Mouse (Mus musculus) cortical plate, adult 2 months (tissue): ENCODE results near the gene Cenpa.

Experiments
- CTCF ChIP-seq: fragments of 200-500 bp; IDR thresholded peaks from 2 replicates; pipeline ENCODE4 v1.5.1; 2011; ENCODE audit warnings: mild to moderate bottlenecking, control low read depth, low read length; ENCODE audit not compliant: insufficient read depth; ENCODE audit errors: extremely low read depth
- POLR2A ChIP-seq: fragments of 200-500 bp; IDR thresholded peaks from 2 replicates; pipeline ENCODE4 v1.6.1; 2011; ENCODE audit warnings: mild to moderate bottlenecking, low read length, control low read depth; ENCODE audit not compliant: insufficient read depth; ENCODE audit errors: extremely low read depth

DNA sequence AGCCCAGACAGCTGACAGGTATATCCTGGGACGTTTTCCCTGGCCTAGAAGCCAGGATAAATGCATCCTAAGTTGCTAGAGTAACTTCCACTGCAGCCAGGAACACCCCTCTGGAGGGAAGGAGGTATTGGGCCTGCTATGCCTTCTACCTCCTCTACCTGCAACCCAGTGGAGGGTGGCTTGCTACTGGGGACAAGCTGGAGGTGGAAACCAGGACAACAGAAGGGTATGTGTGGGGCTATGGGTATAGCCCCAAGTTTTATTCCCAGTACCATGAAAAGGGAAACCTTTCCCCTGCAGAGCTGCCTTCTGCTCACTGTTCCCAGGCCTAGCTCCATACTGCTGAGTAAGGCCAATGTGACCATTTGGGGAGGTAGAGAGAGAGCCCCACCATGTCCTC lies 42.3 kb upstream of the Cenpa start:
- TF ChIP-seq POLR2A (no peak), CTCF (no peak)
